Mouse (Mus musculus) c-Kit-negative CD71-positive TER-119-positive erythroid progenitor cells, embryonic 14.5 days (primary cell): ENCODE results near the gene Fam13c.
"Not testable (repeated sequence)": the region's sequence is repeated elsewhere in the genome, so short reads cannot be mapped to it uniquely, and the experiment has no call there.

Experiments used
- DNase-seq: peaks from one replicate; pipeline ENCODE4 v3.0.0-alpha.2; 2013; ENCODE audit warnings: low read depth, low spot score

Fam13c gene

DNA sequence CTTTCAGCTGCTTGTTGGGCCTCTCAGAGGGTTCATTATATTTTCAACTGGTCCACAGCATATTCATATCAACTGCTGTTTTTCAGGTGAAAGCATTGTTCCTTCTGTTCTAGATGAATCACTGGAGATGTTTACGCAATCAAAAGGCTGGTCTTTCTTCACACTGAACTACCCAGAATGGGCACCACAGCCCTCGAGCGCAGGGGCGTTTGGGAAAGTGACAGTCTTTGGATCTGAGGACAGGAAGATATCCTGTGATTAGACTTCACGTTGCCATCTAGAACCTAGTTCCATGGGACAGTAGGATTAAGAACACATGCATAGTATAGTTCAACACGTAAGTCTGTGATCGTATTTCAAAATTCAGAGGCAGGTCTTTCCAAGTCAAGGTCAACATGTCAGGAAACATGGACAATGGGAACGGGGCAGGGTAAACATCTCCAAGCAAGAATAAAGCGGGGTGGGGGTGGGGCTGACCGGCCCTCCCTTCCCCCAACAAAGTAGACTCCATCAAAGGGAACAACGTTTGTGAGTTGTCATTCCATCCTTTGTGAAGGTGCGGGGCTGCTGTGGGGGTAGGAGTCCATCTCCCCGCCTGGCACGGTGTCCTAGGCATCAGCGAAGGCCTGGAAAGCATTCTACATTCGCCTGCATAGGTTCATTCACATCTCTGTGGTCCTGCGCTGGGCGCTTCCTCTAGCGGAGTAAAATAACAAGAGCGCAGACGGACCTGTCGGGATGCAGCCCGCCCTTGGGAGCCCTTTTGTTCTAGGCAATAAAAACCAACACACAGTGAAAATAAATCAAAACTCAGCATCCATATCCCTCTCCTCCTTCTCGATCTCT is at the start of gene Fam13c:
TSS of gene Fam13c (plus strand) at position 806 of the 846 bp plus-strand sequence.
- DNase-seq = no peak

DNA sequence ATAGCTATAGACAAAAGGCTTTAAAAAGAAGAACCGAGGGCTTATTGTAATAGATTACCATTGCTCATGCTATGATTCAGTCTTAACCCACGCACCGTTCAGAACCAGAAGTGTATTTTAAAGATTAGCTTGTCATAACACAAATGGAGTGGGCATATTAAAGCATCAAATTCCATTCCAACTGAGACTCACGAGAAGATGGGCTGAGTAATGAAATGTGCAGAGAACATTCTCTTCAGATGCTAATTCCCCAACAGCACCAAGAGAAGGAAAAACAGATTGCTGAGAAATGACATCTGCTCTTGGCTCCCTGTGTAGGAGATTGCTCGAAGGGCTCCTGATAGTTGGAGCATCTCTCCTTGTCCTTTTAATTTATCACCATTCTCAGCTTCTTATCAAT is 44.4 kb upstream of the Fam13c start:
- DNase-seq = no peak

DNA sequence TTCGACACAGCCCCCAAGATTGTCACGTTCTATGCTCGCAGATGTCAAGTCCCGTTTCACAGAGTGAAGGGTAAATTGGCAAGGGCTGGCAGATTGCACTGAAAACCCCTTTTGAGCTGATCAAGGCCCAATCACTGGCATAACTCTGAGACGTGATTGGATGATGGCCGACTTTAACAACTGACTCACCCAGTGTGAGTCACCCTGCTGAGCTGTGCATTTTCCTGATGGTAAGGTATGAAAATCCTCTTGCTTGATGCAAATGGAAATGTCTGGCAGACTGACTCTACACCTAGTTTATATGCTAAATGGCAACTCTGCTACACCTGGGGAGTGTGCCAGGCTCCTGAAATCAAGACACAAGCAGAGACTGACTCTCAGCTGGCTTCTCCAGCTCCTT is 42.1 kb upstream of the Fam13c start:
- no peak for DNase-seq

DNA sequence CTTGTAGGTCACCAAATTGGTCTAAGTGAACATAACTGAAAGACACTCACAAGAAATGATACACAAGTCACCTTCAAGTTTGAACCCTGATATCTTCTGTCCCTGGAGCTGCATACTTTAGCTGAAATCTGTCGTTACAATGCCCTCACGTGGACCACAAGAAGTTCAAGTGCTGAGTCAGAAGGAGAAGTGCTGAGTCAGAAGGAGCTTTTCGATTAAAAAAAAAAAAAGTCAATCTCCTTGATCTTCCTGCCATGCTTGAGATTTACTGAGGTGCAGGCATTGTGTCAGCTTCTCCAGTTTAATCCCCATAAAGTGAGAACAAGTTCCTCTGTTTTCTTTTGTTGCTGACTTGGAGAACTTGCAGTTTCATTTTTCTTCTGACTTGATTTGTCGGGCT is 38.3 kb upstream of the Fam13c start:
- DNase-seq = no peak

DNA sequence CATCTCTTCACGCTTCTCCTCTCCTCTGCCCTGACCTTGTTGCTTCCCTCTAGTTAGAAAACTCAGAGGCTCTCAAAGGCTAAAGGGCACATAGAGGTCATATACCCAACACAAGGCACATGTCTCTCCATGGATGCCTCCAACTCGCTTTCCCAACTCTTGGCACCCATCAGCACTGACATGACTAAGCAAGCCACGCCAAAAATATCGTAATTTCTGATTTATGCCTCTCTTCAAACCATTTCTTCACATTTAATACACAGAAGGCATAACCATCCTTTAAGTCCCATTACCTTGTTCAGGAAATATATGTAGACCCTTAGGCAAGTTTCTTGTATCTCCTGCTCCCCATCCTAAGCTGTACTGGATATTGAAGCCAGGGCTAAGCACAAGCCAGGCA is 37.6 kb upstream of the Fam13c start:
- DNase-seq = no peak

DNA sequence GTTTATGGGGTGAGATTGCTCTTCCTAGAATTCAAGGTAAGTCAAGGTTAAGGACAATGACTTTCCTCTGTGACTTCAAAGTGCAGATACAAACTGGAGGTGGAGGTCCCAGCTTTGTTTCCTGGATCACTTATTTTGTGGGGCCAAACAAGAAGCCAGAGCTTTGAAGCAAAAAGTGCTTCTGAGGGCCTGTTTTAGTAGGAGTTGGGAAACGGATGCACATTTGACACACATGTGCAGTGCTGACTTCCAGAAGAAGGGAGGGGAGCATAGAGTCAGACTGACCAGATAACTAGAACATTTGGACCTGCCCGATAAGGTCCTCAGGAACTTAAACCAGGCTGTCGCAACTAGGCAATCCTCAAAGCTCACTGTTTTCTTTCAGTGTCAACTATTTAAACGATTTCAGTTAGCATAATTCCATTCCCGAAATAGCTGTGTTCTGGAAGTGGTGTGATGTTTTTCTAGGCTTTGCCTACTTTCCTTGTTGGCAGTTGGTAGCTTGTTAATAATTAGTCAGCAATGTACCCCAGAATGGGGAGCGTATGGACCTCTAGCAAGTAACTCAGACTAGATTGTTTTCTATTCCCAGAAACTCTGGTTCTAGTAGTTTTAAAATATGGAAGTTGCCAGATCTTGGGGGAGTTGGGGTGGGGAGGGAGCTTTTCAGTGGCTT is 22.3 kb upstream of the Fam13c start:
- no peak for DNase-seq

DNA sequence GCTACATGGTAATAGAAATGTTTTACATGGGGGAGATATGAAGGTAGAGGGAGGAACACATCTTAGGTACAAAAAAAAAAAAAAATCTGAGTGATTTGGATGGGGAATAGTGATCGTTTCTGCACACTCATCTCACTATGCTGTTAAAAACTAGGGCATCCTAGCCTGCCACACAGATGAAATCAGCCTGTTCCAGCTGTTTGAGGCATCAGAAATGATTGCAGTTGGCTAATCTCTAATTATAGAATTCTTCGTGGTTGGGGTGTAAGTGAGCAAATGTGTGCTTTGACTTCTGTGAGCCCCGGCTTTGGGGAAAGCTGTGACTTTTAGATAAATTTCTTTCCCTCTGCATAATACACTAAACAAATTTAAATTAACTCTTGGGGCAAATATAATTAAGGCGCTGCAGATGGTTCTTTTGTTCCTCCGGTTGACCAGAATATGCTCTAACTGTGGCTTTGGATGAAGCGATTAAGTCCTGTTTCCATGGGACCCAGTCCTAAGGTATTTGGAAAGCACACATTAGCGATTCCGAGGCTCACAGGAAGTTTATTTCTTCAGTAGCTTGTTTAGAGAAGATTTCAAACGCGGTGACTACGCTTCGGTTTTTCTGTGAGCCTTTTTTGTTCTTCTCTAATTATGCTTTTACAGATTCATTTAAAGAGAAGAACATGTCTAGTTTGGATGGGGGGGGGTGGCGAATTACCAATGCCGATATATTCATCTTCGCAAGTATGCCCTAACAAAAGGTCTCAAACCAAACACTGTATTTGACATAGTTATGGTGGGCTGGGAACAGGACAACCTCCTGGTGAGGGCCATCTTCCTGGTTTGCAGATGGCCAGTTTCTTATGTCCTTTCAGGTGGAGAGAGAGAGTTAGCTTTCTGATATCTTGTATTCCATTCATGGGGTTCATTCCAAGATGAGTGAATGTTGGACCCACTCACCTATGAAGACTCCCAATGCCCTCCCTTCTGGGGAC is 20.7 kb upstream of the Fam13c start:
- DNase-seq = no peak

DNA sequence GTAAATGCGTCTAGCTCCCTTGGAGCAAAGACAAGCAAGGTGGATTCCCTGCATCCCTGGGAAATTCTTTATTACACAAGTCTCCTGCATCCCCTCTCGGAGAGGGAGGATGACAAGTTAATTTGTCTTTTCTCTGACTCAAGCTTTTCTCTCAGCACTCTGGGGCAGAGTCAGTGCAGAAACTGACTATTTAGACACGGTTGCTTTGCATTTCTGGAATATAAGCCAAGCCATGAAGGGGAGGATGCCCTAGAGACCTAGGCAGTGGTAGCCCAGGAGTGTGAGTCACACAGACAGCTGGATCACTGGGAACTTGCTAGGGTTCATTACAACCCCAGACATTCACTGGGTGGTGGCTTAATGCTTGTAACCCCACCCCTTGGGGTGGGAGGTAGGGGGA is 13.9 kb upstream of the Fam13c start:
- no peak for DNase-seq

DNA sequence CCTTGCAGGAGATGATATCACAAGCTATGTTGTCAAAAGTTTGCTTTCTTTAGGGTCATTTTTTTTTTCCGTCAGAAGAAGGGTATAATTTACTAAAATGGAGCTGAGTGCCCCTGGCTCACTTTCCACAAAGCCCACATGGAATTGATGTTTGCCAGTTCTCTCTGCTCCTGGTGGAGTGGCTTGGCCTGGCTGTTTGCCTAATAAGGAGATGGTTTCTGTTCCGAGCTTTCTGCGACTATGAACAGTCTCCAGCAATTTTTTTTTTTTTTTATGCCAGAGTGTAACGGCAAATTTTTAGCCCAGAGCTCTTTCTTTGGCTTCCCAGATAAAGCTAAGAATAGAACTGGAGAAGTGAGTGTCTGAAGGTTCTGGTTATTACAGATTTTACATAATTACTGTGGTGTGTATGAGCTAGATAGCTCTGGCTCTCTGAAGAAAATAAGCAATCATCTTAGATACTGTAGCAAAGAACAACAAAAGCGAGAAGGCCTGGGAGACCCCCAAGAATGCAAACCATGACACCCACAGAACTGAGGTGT is 12.1 kb upstream of the Fam13c start:
- DNase-seq = no peak

DNA sequence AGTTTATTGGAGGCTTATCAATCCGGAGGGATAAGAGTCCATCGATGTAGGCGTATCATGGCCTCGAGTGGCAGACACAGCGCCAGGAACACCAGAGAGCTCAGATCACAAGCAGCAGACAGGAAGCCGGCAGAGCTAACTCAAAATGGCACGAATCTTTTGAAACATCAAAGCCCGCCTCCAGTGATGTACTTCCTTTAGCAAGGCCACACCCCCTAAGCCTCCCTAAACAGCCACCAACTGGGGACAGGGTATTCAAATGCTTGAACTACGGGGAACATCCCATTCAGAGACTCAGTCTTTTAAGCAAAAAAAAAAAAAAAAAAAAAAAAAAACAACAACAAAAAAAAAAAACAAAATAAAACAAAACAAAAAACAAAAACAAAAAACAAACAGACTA is 10.9 kb upstream of the Fam13c start:
- no peak for DNase-seq

DNA sequence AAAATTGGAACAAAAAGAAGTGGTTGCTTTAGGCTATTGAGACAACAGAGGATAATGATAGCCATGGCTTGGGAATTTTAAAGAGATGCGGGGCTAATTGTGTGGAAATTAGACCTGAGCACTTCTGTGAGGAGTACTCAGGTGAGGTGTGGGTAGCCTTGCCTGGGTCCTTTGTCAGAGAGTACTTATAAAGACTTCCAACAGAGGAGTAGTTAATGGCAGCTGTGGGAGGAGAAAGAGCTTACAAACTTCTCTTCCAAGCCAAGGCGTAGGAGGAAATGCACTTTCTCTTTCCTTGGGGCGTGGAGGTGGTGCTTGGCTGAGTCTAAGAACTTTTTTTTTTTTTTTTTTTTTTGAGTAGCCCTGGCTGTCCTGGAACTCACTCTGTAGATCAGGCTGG is 6.9 kb upstream of the Fam13c start:
- DNase-seq = no peak

DNA sequence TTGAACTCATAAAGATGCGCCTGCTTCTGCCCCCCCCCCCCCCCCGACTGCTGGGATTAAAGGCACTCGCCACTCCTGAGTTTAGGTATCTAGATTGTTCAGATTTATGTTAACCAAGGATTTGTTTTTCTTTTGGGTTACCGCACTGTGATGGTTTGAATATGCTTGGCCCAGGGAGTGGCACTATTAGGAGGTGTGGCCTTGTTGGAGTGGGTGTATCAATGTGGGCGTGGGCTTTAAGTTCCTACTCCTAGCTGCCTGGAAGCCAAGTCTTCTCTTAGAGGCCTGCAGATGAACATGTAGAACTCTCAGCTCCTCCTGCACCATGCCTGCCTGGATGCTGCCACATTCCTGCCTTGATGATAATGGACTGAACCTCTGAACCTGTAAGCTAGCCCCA is 6.5 kb upstream of the Fam13c start:
- not testable (repeated sequence) for DNase-seq

DNA sequence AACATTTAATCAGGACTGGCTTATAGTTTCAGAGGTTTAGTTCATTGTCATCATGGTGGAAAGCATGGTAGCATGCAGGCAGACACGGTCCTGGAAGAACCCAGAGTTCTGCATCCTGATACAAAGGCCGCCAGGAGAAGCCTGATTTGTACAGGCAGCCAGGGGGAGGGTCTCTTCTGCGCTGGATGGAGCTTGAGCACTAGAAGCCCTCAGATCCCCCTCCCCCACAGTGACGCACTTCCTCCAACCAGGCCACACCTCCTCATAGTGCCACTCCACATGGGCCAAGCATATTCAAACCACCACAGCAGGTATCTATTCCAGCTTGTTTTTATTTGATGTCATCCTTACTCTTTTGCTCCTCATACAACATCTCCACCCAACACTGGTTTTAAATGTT is 3.6 kb upstream of the Fam13c start:
- no peak for DNase-seq

DNA sequence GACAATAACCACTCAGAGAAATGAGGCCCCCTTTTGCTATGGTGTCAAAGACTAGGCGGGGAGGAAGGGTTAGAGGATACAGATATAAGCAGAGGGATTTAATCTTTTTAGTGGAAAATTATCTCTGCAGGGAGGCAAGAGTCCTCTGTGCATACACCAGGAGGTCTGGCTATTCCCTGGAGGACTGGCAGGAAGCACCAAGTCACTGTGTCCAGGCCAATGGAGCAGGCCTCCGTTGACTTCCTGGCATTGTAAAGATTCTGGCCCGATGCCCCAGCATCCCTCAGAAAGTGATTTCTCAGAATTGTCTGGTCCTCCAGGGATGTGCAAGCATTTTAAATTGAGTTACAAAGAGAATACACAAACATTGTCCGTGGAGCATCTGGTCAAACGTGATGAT is 3.0 kb upstream of the Fam13c start:
- no peak for DNase-seq

DNA sequence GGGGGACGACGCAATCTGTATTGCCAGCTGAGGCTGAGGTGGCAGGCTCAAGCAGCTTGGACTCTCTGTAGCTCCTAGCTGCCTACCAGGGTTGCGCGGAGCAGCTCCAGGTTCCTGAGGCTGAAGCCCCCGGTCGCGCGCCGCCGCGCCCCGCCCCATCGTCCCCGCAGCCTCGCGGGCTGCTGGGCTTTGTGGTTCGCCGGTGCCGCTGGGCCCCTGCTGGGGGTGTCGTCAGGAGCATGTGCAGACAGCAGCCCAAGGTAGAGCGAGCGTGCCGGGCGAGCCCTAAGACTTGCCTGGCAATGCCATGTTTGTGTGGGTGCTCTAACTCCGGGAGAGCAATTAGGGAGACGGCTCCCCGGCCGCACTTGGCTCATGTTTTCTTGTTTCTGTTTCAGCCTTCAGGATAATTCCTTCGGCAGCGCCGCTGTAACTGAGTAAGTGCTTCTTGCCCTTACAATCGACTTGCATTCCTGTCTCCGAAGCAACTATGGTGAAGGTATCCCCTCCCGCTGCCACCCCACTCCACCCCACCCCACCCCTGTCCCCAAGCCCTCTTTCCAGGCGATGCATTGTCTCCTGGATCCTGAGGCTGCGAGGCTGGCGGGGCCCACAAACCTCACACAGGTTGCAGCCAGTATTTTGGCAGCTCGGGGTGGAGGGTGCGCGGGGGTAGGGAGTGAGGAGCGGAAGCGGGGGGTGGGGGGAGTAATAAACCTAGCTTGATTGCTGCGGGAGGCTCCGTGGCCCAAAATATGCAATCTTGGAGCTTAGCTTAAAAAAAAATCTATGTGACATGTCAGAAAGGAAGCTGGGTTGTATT is 569 bp downstream of the Fam13c start:
- DNase-seq = no peak

DNA sequence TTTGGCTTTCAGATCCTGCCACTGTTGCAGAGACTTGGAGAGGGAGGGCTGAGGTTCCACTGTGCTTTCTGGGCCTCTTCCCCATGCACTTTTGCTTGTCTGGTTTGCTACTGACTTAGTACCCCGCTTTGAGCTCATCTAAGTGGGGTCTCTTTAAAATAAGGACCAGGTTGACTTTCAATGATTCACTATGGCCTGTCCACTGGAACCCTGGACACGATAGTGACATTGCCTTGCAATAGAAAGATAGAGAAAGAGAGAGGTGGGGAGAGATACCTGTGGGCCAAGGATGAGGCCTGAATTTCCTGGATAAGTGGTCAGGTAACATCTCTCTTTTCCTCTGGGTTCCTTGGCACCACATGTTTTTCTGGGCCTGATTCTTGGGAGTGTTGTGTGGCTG is 1.9 kb downstream of the Fam13c start:
- DNase-seq = no peak

DNA sequence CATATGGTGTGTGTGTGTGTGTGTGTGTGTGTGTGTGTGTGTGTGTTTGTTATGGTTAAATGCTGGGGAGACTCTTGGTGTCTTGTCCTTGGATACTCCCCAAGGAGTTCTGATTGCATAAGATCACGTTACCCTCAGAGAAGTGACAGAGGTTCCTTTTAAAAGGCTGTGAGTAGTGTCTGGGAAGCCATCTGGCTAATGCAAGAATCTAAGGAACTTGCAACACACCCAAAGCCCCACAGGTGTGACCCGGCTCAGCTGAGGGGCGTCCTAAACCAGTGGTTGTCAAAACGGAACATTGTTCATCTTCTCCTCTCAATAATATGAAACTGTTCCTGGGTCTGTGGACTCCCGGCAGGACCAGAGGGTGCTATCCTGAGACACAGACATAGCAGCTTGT is 2.3 kb downstream of the Fam13c start:
- DNase-seq = no peak

DNA sequence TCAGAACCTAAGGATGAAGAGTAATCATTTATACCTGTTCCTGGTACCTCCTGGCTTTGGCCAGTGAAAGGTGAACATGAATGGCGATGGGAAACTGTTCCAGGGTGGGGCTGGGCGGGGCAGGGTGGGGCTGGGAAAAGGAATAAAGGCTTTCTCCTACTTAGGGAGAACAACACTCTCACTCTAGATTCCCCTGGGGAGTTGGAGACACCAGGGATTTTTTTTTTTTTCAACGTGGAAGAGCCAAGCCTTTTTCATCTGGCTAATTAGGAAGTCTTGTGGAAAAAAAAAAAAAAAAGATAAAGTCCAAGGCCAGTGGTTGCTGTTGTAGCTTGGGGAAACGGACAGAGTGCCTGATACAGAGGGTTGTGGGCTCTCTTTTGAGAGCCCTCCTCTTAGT is 7.5 kb downstream of the Fam13c start:
- no peak for DNase-seq

DNA sequence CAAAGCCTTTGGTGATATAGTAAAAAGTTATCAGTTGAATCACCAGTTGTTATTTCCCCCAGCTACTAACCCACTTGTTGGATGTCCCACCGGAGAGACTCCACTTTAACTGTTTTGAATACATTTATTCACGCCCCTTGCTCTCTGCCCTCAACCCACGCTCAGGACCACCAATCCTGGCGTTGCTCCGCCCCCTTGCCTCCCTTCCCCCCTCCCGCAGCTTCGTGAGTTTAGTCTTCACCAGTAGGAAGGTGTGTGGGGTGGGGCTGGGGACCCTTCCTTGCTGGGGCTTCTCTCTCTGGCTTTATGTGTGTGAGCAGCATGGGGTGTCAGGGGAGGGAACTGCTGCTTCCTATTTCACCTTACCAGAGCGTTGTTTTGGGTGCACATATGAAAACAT is 8.9 kb downstream of the Fam13c start:
- no peak for DNase-seq

DNA sequence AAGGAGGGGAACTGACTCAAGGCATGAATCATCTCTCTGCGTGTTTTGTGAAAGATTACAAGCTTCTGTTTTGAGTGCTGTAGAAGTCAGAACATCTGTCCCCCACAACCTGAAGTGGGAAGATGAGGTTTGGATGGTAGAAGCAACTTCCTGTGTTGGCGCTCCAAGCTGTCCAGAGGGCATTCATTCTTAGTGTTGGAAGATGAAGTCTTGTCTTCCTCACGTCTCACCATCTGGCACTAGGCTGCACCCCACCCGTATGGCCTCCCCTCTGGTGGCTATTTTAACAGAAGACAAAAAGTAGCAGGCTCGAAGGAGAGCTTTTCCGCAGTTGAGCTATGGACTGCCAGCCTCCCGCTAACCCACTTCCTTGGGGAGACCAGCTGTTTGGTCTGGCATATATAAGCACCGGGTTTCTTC is 15.6 kb downstream of the Fam13c start:
- DNase-seq = no peak
